Mouse (Mus musculus): ENCODE data around the gene Qtrt1. TPM values are rescaled to one million over a fixed set of nuclear protein-coding genes. Genes with fewer than 3 reads are reported as not detected.
A peak's percentile ranks its signal among the peaks of the same experiment; 100 is the strongest.
"Not testable (repeated sequence)": the region's sequence is repeated elsewhere in the genome, so short reads cannot be mapped to it uniquely, and the experiment has no call there.

Qtrt1 gene
- polyA plus RNA-seq, 1 experiment, result 40.0 TPM

DNA sequence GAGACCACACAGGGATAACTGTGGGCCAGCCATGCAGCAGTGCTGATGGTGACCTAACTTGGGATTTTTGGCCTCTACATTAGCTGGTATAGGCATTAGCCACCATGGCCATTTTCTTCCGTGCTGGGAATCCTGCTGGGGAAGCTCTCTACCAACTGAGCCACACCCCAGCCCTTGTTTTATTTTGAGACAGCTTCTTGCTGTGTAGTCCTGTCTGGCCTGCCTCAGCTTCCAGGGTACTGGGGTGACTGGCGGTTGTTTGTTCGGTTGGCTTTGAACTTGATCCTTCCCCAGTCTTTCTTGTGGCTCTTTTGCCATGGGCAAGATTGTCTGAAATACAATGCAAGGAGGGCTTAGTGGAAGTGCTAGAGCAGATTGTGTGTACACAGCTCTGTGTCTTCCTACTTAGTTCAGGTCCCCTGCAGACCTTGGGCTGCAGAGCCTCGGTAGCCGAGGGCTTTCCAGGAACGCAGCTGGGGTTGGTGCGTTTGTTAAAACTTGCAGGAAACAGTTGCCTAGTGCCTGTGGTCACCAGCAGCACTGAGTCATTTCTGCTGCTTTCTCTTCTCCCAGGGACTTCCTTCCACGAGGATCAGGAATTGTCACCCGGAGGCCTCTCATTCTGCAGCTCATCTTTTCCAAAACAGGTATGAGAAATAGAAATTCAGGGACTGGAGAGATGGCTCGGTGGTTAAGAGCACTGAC lies 45.4 kb downstream of the Qtrt1 start:
- Histone ChIP-seq H3K36me3 (ENCODE audit: control insufficient read depth, insufficient read depth, low read length, poor library complexity, severe bottlenecking) (no peaks in the 10 kb centered on the region), H3K27me3 (ENCODE audit: control insufficient read depth, insufficient read depth, low read length, poor library complexity, severe bottlenecking) (no peaks in the 10 kb centered on the region), H3K9ac (ENCODE audit: low read depth, poor library complexity, severe bottlenecking) (no peak overlapping the region), H3K9me3 (replicated peaks; ENCODE audit: control insufficient read depth, insufficient read depth, low read length, poor library complexity, severe bottlenecking) (no peaks in the 10 kb centered on the region), H3K27ac (ENCODE audit: insufficient read depth, low read length) (peak overlapping the region; percentile 90), H3K4me3 (ENCODE audit: low read depth, low read length) (peak overlapping the region; percentile 12), H3K4me1 (ENCODE audit: control insufficient read depth, insufficient read depth, low read length) (peaks cover 18% of the 10 kb centered on the region)
- TF ChIP-seq CTCF (IDR thresholded peaks at IDR 0.05; ENCODE audit: low read depth, low read length) (no peak), EP300 (IDR thresholded peaks at IDR 0.05; ENCODE audit: insufficient read depth, low read depth, low read length) (0 out of 2 replicates have a peak, but pooled peaks have one; percentile 25)

DNA sequence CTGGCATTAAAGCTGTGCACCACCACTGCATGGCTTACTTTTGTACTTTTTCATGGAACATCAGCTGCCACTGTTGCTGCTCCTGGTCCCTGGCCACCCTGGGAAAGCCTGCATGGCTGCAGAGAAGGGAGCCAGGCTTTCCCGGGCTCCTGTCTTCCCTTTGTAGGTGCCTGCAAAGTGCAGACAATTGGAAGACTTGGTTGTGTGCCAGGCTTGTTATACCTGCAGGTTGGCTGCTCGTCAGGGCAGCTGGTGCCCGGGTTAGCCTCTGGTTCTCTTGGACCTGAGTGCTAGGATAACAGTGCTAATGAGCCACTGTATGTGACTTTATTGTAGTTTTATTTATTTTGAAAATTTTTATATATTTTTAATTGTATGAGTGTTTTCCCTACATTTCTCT lies 47.2 kb downstream of the Qtrt1 start:
- no peak for TF ChIP-seq POLR2A (IDR thresholded peaks at IDR 0.05; ENCODE audit: insufficient read depth, low read length)
- TF ChIP-seq CTCF (IDR thresholded peaks at IDR 0.05; ENCODE audit: low read depth, low read length), result no peak
- no peak for TF ChIP-seq EP300 (IDR thresholded peaks at IDR 0.05; ENCODE audit: insufficient read depth, low read depth, low read length)

DNA sequence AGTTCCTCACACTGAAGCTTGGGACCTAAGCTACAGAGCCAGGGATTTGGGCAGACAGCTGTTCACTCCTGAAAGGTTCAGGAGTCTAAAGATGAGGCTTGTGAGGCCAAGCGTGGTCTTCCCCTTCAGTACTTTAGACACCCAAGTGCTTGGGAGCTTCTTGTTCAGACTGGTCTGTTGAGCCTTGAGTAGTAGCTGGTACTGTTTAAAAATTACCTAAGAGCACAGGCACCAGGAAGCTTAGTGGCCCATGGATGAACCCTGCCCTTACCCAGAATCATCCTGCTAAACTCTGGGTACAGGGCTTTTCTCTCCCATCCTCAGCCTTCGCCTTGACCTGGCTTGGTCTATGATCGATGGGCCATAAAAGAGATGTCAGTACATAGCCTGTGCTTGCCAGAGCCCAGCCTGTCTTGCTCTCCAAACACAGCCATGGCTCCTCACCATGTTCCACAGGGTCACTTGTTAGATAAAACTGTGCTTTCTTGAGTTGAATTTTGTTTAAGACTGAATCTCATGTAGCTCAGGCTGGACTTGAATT lies 48.8 kb downstream of the Qtrt1 start:
- H3K4me3 ChIP-seq (ENCODE audit: low read depth, low read length), result no peak overlapping the region
- no peak overlapping the region for H3K27ac ChIP-seq (ENCODE audit: insufficient read depth, low read length)
- H3K4me1 ChIP-seq (ENCODE audit: control insufficient read depth, insufficient read depth, low read length), result peaks cover 13% of the 10 kb centered on the region
- TF ChIP-seq POLR2A (IDR thresholded peaks at IDR 0.05; ENCODE audit: insufficient read depth, low read length) (no peak), EP300 (IDR thresholded peaks at IDR 0.05; ENCODE audit: insufficient read depth, low read depth, low read length) (no peak), CTCF (IDR thresholded peaks at IDR 0.05; ENCODE audit: low read depth, low read length) (no peak)
- H3K9ac ChIP-seq (ENCODE audit: low read depth, poor library complexity, severe bottlenecking), result no peak overlapping the region
- no peaks in the 10 kb centered on the region for H3K27me3 ChIP-seq (ENCODE audit: control insufficient read depth, insufficient read depth, low read length, poor library complexity, severe bottlenecking)
- no peaks in the 10 kb centered on the region for H3K9me3 ChIP-seq (replicated peaks; ENCODE audit: control insufficient read depth, insufficient read depth, low read length, poor library complexity, severe bottlenecking)
- peaks cover 2% of the 10 kb centered on the region; the same call in 1 of the 2 replicates for H3K36me3 ChIP-seq (ENCODE audit: control insufficient read depth, insufficient read depth, low read length, poor library complexity, severe bottlenecking)

More for the DNA sequence above, 47.2 kb downstream of the Qtrt1 start:
- no peak overlapping the region for H3K9ac ChIP-seq (ENCODE audit: low read depth, poor library complexity, severe bottlenecking)
- H3K4me3 ChIP-seq (ENCODE audit: low read depth, low read length), result no peak overlapping the region
- no peak overlapping the region for H3K27ac ChIP-seq (ENCODE audit: insufficient read depth, low read length)
- no peaks in the 10 kb centered on the region for H3K27me3 ChIP-seq (ENCODE audit: control insufficient read depth, insufficient read depth, low read length, poor library complexity, severe bottlenecking)
- peaks cover 18% of the 10 kb centered on the region for H3K4me1 ChIP-seq (ENCODE audit: control insufficient read depth, insufficient read depth, low read length)
- no peaks in the 10 kb centered on the region for H3K9me3 ChIP-seq (replicated peaks; ENCODE audit: control insufficient read depth, insufficient read depth, low read length, poor library complexity, severe bottlenecking)
- H3K36me3 ChIP-seq (ENCODE audit: control insufficient read depth, insufficient read depth, low read length, poor library complexity, severe bottlenecking), result no peaks in the 10 kb centered on the region

DNA sequence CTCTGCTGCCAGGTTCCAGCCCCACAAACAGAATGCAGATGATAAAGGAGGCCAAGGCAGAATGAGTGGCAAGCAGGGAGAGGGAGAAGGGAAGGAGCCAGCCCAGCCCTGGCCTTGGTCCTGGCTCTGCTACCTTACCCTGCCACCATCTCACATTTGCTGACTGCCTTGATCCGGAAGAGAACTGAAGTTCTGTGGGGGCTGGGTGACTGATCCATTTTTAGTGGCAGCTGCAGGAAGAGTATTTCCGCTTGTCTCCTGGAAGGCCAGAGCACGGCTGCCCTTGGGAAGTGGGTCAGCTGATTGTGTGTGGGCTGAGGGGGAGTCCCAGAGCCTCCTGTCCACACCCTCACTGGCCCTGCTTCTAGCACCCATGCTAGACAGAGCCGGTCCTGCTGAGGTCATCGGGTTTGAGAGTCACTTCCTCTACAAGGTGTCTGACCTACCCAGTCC lies 51.5 kb downstream of the Qtrt1 start:
- no peak overlapping the region for H3K9ac ChIP-seq (ENCODE audit: low read depth, poor library complexity, severe bottlenecking)
- H3K27me3 ChIP-seq (ENCODE audit: control insufficient read depth, insufficient read depth, low read length, poor library complexity, severe bottlenecking), result no peaks in the 10 kb centered on the region
- H3K9me3 ChIP-seq (replicated peaks; ENCODE audit: control insufficient read depth, insufficient read depth, low read length, poor library complexity, severe bottlenecking), result no peaks in the 10 kb centered on the region
- H3K36me3 ChIP-seq (ENCODE audit: control insufficient read depth, insufficient read depth, low read length, poor library complexity, severe bottlenecking), result peaks cover 9% of the 10 kb centered on the region
- H3K27ac ChIP-seq (ENCODE audit: insufficient read depth, low read length), result no peak overlapping the region
- TF ChIP-seq POLR2A (IDR thresholded peaks at IDR 0.05; ENCODE audit: insufficient read depth, low read length) (no peak), CTCF (IDR thresholded peaks at IDR 0.05; ENCODE audit: low read depth, low read length) (no peak), EP300 (IDR thresholded peaks at IDR 0.05; ENCODE audit: insufficient read depth, low read depth, low read length) (no peak)
- H3K4me1 ChIP-seq (ENCODE audit: control insufficient read depth, insufficient read depth, low read length), result peaks cover 8% of the 10 kb centered on the region
- H3K4me3 ChIP-seq (ENCODE audit: low read depth, low read length), result no peak overlapping the region

DNA sequence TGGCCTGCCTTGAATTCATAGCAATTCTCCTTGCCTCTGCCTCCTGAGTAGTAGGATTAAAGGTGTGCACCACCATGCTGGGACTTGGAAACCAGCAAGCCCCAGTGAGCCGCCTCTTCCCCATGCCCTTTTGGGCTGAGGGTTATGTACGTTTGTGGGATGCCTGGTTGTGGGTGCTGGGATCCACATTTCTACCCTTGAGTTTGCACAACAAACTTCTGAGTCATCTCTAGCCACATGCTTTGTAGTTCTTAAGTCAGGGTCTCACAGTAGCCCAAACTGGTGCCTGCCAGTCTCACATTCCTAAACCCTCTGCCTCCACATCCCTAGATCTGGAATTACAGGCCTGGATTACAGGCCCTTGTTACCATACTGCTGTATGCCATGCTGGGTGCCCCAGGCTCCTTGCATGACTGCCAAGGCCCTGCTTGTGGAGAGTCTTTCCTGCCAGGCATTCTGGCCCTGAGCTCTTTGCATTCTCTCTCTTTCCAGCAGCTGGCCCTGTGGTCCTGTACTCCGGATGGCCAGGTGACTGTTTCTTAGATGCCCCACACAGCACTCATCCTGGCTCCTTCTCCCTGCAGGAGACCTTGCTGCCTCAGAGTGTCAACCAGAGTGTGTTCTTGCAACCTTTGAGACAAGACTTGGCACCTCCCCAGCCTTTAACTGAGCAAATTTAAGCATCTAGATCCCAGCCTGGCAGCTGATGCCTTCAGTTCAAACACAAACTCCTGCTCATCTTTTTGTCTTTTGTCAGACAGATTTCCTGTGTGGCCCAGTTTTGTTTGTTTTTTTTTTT lies 52.3 kb downstream of the Qtrt1 start:
- H3K36me3 ChIP-seq (ENCODE audit: control insufficient read depth, insufficient read depth, low read length, poor library complexity, severe bottlenecking), result peaks cover 12% of the 10 kb centered on the region
- TF ChIP-seq POLR2A (IDR thresholded peaks at IDR 0.05; ENCODE audit: insufficient read depth, low read length) (no peak), EP300 (IDR thresholded peaks at IDR 0.05; ENCODE audit: insufficient read depth, low read depth, low read length) (no peak), CTCF (IDR thresholded peaks at IDR 0.05; ENCODE audit: low read depth, low read length) (no peak)
- H3K27ac ChIP-seq (ENCODE audit: insufficient read depth, low read length), result no peak overlapping the region

DNA sequence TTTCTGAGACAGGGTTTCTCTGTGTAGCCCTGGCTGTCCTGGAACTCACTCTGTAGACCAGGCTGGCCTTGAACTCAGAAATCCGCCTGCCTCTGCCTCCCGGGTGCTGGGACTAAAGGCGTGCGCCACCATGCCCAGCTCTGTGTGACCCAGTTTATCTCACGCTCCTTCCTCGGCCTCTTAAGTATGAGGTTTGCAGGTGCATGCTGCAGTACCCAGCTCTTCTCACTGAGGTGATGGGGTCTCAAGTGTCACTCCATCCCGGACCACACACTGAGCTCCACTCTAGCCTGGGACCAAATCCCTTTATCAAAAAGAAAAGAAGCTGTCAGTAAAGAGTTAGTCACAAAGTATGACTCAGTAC lies 52.9 kb downstream of the Qtrt1 start:
- H3K27ac ChIP-seq (ENCODE audit: insufficient read depth, low read length); H3K4me3 ChIP-seq (ENCODE audit: low read depth, low read length); H3K27me3 ChIP-seq (ENCODE audit: control insufficient read depth, insufficient read depth, low read length, poor library complexity, severe bottlenecking); H3K4me1 ChIP-seq (ENCODE audit: control insufficient read depth, insufficient read depth, low read length); H3K9ac ChIP-seq (ENCODE audit: low read depth, poor library complexity, severe bottlenecking); H3K9me3 ChIP-seq (replicated peaks; ENCODE audit: control insufficient read depth, insufficient read depth, low read length, poor library complexity, severe bottlenecking): not testable (repeated sequence)
- H3K36me3 ChIP-seq (ENCODE audit: control insufficient read depth, insufficient read depth, low read length, poor library complexity, severe bottlenecking), result peaks cover 12% of the 10 kb centered on the region

More for the DNA sequence above, 52.3 kb downstream of the Qtrt1 start:
- Histone ChIP-seq H3K27me3 (ENCODE audit: control insufficient read depth, insufficient read depth, low read length, poor library complexity, severe bottlenecking) (no peaks in the 10 kb centered on the region), H3K4me1 (ENCODE audit: control insufficient read depth, insufficient read depth, low read length) (peaks cover 4% of the 10 kb centered on the region), H3K4me3 (ENCODE audit: low read depth, low read length) (no peak overlapping the region), H3K9ac (ENCODE audit: low read depth, poor library complexity, severe bottlenecking) (no peak overlapping the region), H3K9me3 (replicated peaks; ENCODE audit: control insufficient read depth, insufficient read depth, low read length, poor library complexity, severe bottlenecking) (no peaks in the 10 kb centered on the region)
